Mouse (Mus musculus): ENCODE results near the gene Slc38a7.
"Not testable (repeated sequence)": the region's sequence is repeated elsewhere in the genome, so short reads cannot be mapped to it uniquely, and the experiment has no call there.

The Slc38a7 gene

GRCm38 (mm10) chr8:95807861-95808260 lies 45.5 kb downstream of the Slc38a7 start:
- peak; percentile 87 for DNase-seq (ENCODE audit: extremely low spot score, low spot score)

- DNase-seq (ENCODE audit: extremely low spot score, low spot score), result peak; percentile 95
These were observed 46.0 kb downstream of the Slc38a7 start, which contains the start of gene Cnot1 for GRCm38 (mm10) chr8:95807331-95807843. TSS of gene Cnot1 (minus strand) at chr8:95807464.

GRCm38 (mm10) chr8:95806461-95807191 lies 46.7 kb downstream of the Slc38a7 start:
- peak; percentile 44 for DNase-seq (ENCODE audit: extremely low spot score, low spot score)

GRCm38 (mm10) chr8:95805482-95805881 lies 47.9 kb downstream of the Slc38a7 start:
- no peak for DNase-seq (ENCODE audit: extremely low spot score, low spot score)

GRCm38 (mm10) chr8:95802231-95802630 lies 51.1 kb downstream of the Slc38a7 start:
- no peak for DNase-seq (ENCODE audit: extremely low spot score, low spot score)

- DNase-seq (ENCODE audit: extremely low spot score, low spot score), result no peak
These were observed 51.8 kb downstream of the Slc38a7 start for GRCm38 (mm10) chr8:95801476-95802064.

GRCm38 (mm10) chr8:95800353-95800752 lies 53.0 kb downstream of the Slc38a7 start:
- DNase-seq (ENCODE audit: extremely low spot score, low spot score), result no peak

GRCm38 (mm10) chr8:95799891-95800290 lies 53.4 kb downstream of the Slc38a7 start:
- no peak for DNase-seq (ENCODE audit: extremely low spot score, low spot score)

- DNase-seq (ENCODE audit: extremely low spot score, low spot score), result no peak
These were observed 54.2 kb downstream of the Slc38a7 start for GRCm38 (mm10) chr8:95799117-95799516.

GRCm38 (mm10) chr8:95795333-95796061 lies 57.8 kb downstream of the Slc38a7 start:
- DNase-seq (ENCODE audit: extremely low spot score, low spot score), result not testable (repeated sequence)
